Mouse (Mus musculus) thymus, adult 2 months (tissue): ENCODE measurements at regions not wholly inside any gene's neighbourhood (a gene's known extent, or its start where the extent isn't known, plus 50 kb on each side); places are given as distances from the start of the nearest gene placed in this dataset.

Experiments used
- CTCF ChIP-seq: fragments of 200-500 bp; IDR thresholded peaks from 2 replicates; pipeline ENCODE4 v1.5.1; 2012; ENCODE audit warnings: mild to moderate bottlenecking, control low read depth, low read length, moderate library complexity, borderline replicate concordance; ENCODE audit not compliant: control insufficient read depth, poor library complexity, insufficient read depth; ENCODE audit errors: extremely low read depth
- POLR2A ChIP-seq: fragments of 200-500 bp; IDR thresholded peaks from 2 replicates; pipeline ENCODE4 v1.6.1; 2012; ENCODE audit warnings: mild to moderate bottlenecking, low read length, control low read depth, moderate library complexity; ENCODE audit not compliant: control insufficient read depth, poor library complexity, insufficient read depth; ENCODE audit errors: extremely low read depth

- no peak for TF ChIP-seq POLR2A
- no peak for TF ChIP-seq CTCF
Observed at GRCm38 (mm10) chr1:57490021-57490420, 83.1 kb upstream of the Tyw5 start.
